Mouse (Mus musculus) regulatory T cell (primary cell): Measurements from ENCODE around the gene Gm11595.
"Not testable (repeated sequence)": the region's sequence is repeated elsewhere in the genome, so short reads cannot be mapped to it uniquely, and the experiment has no call there.

ENCODE experiments used
- in situ Hi-C: fragments of 300-600 bp; cut with MboI, MseI; formaldehyde crosslinking; loops from one replicate; pipeline ENCODE4 v1.15.1; 2025; ENCODE audit warnings: high pct_unique_total_duplicates

The Gm11595 gene

GRCm38 (mm10) chr11:99772813-99773212 lies at the start of gene Gm11595:
Gene Gm11595, minus strand, starts transcription at chr11:99772913.
- in situ Hi-C loops = not testable (repeated sequence)

- in situ Hi-C loops = not testable (repeated sequence)
Measured at GRCm38 (mm10) chr11:99815566-99815965, 42.9 kb upstream of the Gm11595 start, which contains the start of gene Gm11564. Gene Gm11564, minus strand, starts transcription at chr11:99815666.

GRCm38 (mm10) chr11:99809792-99810191 lies 37.1 kb upstream of the Gm11595 start, which contains the start of gene Krtap4-13:
Gene Krtap4-13, minus strand, starts transcription at chr11:99809892.
- in situ Hi-C loops = not testable (repeated sequence)

- in situ Hi-C loops = not testable (repeated sequence)
Measured at GRCm38 (mm10) chr11:99804346-99804745, 31.6 kb upstream of the Gm11595 start, which contains the start of gene Gm11554. Gene Gm11554, minus strand, starts transcription at chr11:99804446.

- in situ Hi-C loops = not testable (repeated sequence)
Measured at GRCm38 (mm10) chr11:99798832-99799231, 26.1 kb upstream of the Gm11595 start, which contains the start of gene Gm11569. Gene Gm11569, minus strand, starts transcription at chr11:99798932.

GRCm38 (mm10) chr11:99793367-99793766 lies 20.7 kb upstream of the Gm11595 start, which contains the start of gene Gm11596:
Gene Gm11596, minus strand, starts transcription at chr11:99793467.
- in situ Hi-C loops = no loop called here

- in situ Hi-C loops = not testable (repeated sequence)
Measured at GRCm38 (mm10) chr11:99784900-99785299, 12.2 kb upstream of the Gm11595 start, which contains the start of gene Krtap4-9. Gene Krtap4-9, plus strand, starts transcription at chr11:99785200.

GRCm38 (mm10) chr11:99780604-99781003 lies 7.9 kb upstream of the Gm11595 start, which contains the start of gene Krtap4-8:
Gene Krtap4-8, minus strand, starts transcription at chr11:99780704.
- in situ Hi-C loops = no loop called here

- in situ Hi-C loops = no loop called here
Measured at GRCm38 (mm10) chr11:99778401-99778800, 5.7 kb upstream of the Gm11595 start.

GRCm38 (mm10) chr11:99768410-99768809 lies 4.3 kb downstream of the Gm11595 start:
- in situ Hi-C loops = no loop called here

- in situ Hi-C loops = no loop called here
Measured at GRCm38 (mm10) chr11:99758877-99759276, 13.8 kb downstream of the Gm11595 start.

- in situ Hi-C loops = loop anchor here (10.0 kb wide), 1 partner anchor 679 kb away; no protein-coding TSS in a partner anchor
Measured at GRCm38 (mm10) chr11:99743985-99744384, 28.7 kb downstream of the Gm11595 start.

GRCm38 (mm10) chr11:99734190-99734589 lies 38.5 kb downstream of the Gm11595 start, which contains the start of gene Gm14180:
Gene Gm14180, minus strand, starts transcription at chr11:99734290.
- in situ Hi-C loops = no loop called here

GRCm38 (mm10) chr11:99724061-99724460 lies 48.7 kb downstream of the Gm11595 start:
- in situ Hi-C loops = no loop called here
